Mouse (Mus musculus) ES-E14 (cell line): ENCODE results near the gene Nudt13.

ENCODE experiments used
- CHD2 ChIP-seq: IDR thresholded peaks from 2 replicates; pipeline ENCODE4 v1.6.1; 2014; ENCODE audit warnings: mild to moderate bottlenecking, low read depth, low read length, inconsistent platforms
- HCFC1 ChIP-seq: IDR thresholded peaks from 2 replicates; pipeline ENCODE4 v1.6.1; 2012; ENCODE audit warnings: low read length, inconsistent platforms, borderline replicate concordance; ENCODE audit not compliant: insufficient read depth
- MAFK ChIP-seq: IDR thresholded peaks from 2 replicates; pipeline ENCODE4 v1.6.1; 2014; ENCODE audit warnings: mild to moderate bottlenecking, low read depth, low read length, inconsistent platforms; ENCODE audit not compliant: insufficient read depth
- ZC3H11A ChIP-seq: IDR thresholded peaks from 2 replicates; pipeline ENCODE4 v1.6.1; 2012; ENCODE audit warnings: low read depth, mild to moderate bottlenecking, inconsistent platforms, low read length, borderline replicate concordance
- ZNF384 ChIP-seq: IDR thresholded peaks from 2 replicates; pipeline ENCODE4 v1.6.1; 2012; ENCODE audit warnings: low read depth, low read length, inconsistent platforms

- no peak for TF ChIP-seq MAFK
- no peak for TF ChIP-seq ZNF384
- TF ChIP-seq CHD2 = no peak
- no peak for TF ChIP-seq ZC3H11A
- TF ChIP-seq HCFC1 = no peak
Observed at GRCm38 (mm10) chr14:20315137-20315536, 20.6 kb downstream of the Nudt13 start.
